Mouse (Mus musculus) urinary bladder, postnatal 10 days (tissue): ENCODE measurements around the gene Man2b1.
"Not testable (repeated sequence)": the region's sequence is repeated elsewhere in the genome, so short reads cannot be mapped to it uniquely, and the experiment has no call there.

Source experiments
- DNase-seq: peaks from one replicate; pipeline ENCODE4 v3.0.0; 2022; ENCODE audit warnings: low spot score

Man2b1 gene

GRCm38 (mm10) chr8:85122995-85123394, 39.9 kb downstream of the Man2b1 start, which contains the start of gene Zfp791:
Gene Zfp791 (minus strand): TSS chr8:85123095.
- no peak for DNase-seq

DNA sequence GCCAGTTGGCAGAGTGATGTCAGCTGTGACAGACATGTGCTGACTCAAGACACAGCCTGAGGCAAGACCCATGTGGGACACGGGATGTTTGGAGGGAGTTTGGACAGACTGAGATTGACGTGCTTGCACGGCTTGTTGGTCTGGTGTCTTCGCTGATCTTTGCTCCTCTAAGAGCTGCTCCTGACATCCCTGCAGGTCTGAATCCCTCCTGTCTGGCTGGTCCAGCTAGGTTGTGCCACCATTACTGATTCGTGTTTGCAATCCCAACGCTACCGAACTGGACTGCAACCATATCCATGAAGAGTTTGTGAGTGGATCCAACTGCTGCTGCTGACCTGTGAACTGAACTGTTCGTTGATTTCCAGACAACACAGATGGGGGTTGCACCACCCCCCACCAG, 40.6 kb downstream of the Man2b1 start:
- no peak for DNase-seq

- no peak for DNase-seq
Observed at GRCm38 (mm10) chr8:85132335-85132734, 49.3 kb downstream of the Man2b1 start.

DNA sequence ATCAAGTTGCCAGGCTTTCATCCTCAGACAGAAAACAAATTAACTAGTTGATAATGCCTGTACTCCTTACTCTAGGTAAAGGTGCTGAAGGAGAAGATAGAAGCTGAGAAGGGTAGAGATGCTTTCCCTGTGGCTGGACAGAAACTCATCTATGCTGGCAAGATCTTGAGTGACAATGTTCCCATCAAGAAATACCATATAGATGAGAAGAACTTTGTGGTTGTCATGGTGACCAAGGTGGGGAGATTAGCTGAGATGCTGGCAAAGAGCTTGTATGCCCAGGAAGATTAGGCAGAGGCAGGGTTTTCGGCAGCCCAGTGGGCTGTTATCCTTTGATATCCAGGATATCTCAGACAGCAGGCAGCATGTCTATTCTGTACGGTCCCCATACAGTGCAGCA, 52.6 kb downstream of the Man2b1 start:
- not testable (repeated sequence) for DNase-seq

DNA sequence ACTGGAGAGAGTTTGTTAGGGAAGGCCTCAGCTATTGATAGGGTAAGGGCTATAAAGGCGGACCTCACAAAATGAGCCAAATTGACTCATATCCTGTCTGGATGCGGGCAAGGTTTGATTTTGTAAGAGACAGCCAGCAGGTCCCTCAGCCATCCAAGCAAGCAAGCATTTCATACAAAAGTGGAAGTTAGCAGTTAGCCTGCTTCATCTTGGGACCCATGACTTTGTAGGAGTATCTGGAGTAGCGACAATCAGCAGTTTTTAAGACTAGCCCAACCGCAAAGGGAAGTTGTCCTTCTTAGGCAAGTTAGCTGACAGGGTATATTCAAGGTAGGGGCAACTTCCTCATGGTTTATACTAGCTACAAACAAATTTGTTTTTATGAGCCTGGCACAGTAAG, 59.4 kb downstream of the Man2b1 start:
- no peak for DNase-seq
